Mouse (Mus musculus) G1E (cell line): ENCODE measurements at regions not wholly inside any gene's neighbourhood (a gene's known extent, or its start where the extent isn't known, plus 50 kb on each side); places are given as distances from the start of the nearest gene placed in this dataset.

ENCODE experiments used
- ATAC-seq: 2 replicates; pipeline ENCODE4 v1.8.0; 2016; ENCODE audit warnings: mild to moderate bottlenecking; ENCODE audit not compliant: insufficient number of reproducible peaks, poor library complexity, low FRiP score, severe bottlenecking; ENCODE audit errors: extremely low read depth
- DNase-seq: peaks from one replicate; pipeline ENCODE4 v3.0.0; 2012; ENCODE audit warnings: low spot score
- H3K27me3 ChIP-seq: 2 replicates; pipeline ENCODE4 v1.6.1; 2012; ENCODE audit warnings: mild to moderate bottlenecking, low read length, inconsistent platforms; ENCODE audit not compliant: insufficient read depth
- H3K36me3 ChIP-seq: replicated peaks from 2 replicates; pipeline ENCODE3; 2012; ENCODE audit warnings: mild to moderate bottlenecking, inconsistent platforms
- H3K4me1 ChIP-seq: 2 replicates; pipeline ENCODE4 v1.6.1; 2012; ENCODE audit warnings: low read depth, low read length, inconsistent platforms, mixed read lengths; ENCODE audit not compliant: insufficient read depth
- H3K4me3 ChIP-seq: 2 replicates; pipeline ENCODE4 v1.5.1; 2012; ENCODE audit warnings: low read depth, mild to moderate bottlenecking, inconsistent platforms, low read length, moderate library complexity, mixed read lengths
- H3K9me3 ChIP-seq: replicated peaks from 2 replicates; pipeline ENCODE4 v1.6.1; 2012; ENCODE audit warnings: inconsistent platforms
- CTCF ChIP-seq: IDR thresholded peaks from 2 replicates; pipeline ENCODE4 v1.5.1; 2012; ENCODE audit warnings: low read depth, low read length, inconsistent platforms, mixed read lengths
- GATA1 ChIP-seq: IDR thresholded peaks from 2 replicates; pipeline ENCODE4 v1.6.1; 2012; ENCODE audit warnings: borderline replicate concordance, low read length, inconsistent platforms, mixed read lengths
- GATA2 ChIP-seq: IDR thresholded peaks from 2 replicates; pipeline ENCODE4 v1.6.1; 2012; ENCODE audit warnings: low read depth, low read length, inconsistent platforms, borderline replicate concordance
- POLR2AphosphoS5 ChIP-seq: IDR thresholded peaks from 2 replicates; pipeline ENCODE4 v1.6.1; 2012; ENCODE audit warnings: low read depth, low read length, inconsistent platforms; ENCODE audit not compliant: insufficient replicate concordance
- TAL1 ChIP-seq: conservative IDR thresholded peaks from 2 replicates; pipeline ENCODE4 v1.6.1; 2012; ENCODE audit warnings: low read depth, low read length, inconsistent platforms, mixed read lengths

DNA sequence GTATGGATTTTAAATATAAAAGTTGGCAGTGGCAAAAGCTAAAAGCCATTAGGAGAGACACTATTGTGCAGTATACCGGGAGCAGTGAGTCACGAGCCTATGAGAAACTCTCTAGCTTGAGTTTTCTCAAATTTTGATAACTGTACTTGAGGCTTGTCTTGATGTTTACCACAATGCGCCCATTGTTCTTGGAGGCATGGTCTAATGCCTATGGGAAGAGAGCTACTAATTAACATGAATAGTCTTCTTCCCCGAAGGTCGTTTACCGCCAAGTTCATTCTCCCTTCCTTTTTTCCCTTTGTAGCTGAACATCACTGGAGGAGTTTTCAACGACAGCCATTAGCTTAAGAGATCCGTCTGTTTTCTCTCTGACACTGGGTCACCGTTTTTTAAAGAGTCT lies 153.2 kb upstream of the Prox1 start:
- H3K27me3 ChIP-seq, result no peaks in the 10 kb centered on the region

GRCm38 (mm10) chr1:190316175-190316574 lies 145.7 kb upstream of the Prox1 start:
- H3K36me3 ChIP-seq, result no peaks in the 10 kb centered on the region
- ATAC-seq, result no peak
- no peaks in the 10 kb centered on the region for H3K27me3 ChIP-seq
- H3K4me1 ChIP-seq, result no peaks in the 10 kb centered on the region
- no peak for DNase-seq
- peaks cover 71% of the 10 kb centered on the region for H3K9me3 ChIP-seq
- TF ChIP-seq POLR2AphosphoS5, result no peak
- no peak overlapping the region for H3K4me3 ChIP-seq

More for the DNA sequence above, 153.2 kb upstream of the Prox1 start:
- Histone ChIP-seq H3K4me3 (no peak overlapping the region), H3K9me3 (peaks cover 61% of the 10 kb centered on the region), H3K36me3 (no peaks in the 10 kb centered on the region), H3K4me1 (no peaks in the 10 kb centered on the region)
- ATAC-seq (no peak), DNase-seq (no peak)
- TF ChIP-seq CTCF, result no peak
- TF ChIP-seq GATA2, result no peak
- no peak for TF ChIP-seq POLR2AphosphoS5
- TF ChIP-seq TAL1, result no peak
- TF ChIP-seq GATA1, result no peak

DNA sequence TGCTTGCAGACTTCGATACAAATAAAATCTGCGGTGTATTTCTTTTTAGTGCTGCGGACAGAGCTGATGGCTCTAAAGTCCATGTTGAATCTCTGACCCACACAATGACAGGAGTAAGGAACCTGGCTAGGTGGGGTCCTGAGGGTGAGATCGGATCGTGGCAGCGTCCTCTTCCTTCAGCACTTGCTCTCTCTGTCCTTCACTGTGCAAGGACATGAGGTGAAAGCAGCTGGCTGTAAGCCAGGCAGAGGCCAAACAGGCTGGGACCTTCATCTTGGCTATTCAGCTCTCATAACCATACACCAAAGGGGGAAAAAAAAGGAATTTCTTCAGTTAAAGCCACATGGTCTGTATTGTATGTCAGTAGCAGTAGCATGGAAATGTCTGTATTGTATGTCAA lies 139.3 kb upstream of the Prox1 start:
- Histone ChIP-seq H3K4me3 (no peak overlapping the region), H3K4me1 (no peaks in the 10 kb centered on the region), H3K36me3 (no peaks in the 10 kb centered on the region), H3K9me3 (peaks cover 74% of the 10 kb centered on the region), H3K27me3 (no peaks in the 10 kb centered on the region)
- no peak for TF ChIP-seq GATA1
- TF ChIP-seq GATA2, result no peak
- TF ChIP-seq TAL1, result no peak
- no peak for TF ChIP-seq CTCF
- TF ChIP-seq POLR2AphosphoS5, result no peak
- ATAC-seq (no peak), DNase-seq (no peak)

DNA sequence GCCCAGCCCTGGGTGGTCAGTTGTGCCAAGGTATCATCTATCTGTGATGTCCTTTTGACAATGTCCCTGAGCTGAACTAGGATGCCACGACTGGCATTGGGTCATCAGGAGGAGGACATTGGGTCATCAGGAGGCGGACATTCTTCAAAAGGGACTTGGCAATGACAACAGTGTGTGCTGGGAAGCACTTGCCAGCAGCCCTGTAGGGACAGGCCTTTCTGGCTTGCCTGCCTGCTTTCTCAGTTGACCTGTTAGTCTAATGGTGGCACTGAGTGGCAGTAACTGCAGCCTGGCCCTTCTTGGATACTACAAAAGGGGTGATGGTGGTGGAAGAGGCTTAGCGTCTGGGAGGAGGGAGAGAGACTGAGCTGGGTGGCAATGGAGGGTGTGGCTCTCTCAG lies 137.2 kb upstream of the Prox1 start:
- Histone ChIP-seq H3K36me3 (no peaks in the 10 kb centered on the region), H3K4me1 (no peaks in the 10 kb centered on the region), H3K9me3 (peaks cover 65% of the 10 kb centered on the region), H3K27me3 (no peaks in the 10 kb centered on the region), H3K4me3 (no peak overlapping the region)
- TF ChIP-seq GATA2 (no peak), POLR2AphosphoS5 (no peak), GATA1 (no peak), TAL1 (no peak), CTCF (no peak)
- no peak for ATAC-seq
- no peak for DNase-seq

DNA sequence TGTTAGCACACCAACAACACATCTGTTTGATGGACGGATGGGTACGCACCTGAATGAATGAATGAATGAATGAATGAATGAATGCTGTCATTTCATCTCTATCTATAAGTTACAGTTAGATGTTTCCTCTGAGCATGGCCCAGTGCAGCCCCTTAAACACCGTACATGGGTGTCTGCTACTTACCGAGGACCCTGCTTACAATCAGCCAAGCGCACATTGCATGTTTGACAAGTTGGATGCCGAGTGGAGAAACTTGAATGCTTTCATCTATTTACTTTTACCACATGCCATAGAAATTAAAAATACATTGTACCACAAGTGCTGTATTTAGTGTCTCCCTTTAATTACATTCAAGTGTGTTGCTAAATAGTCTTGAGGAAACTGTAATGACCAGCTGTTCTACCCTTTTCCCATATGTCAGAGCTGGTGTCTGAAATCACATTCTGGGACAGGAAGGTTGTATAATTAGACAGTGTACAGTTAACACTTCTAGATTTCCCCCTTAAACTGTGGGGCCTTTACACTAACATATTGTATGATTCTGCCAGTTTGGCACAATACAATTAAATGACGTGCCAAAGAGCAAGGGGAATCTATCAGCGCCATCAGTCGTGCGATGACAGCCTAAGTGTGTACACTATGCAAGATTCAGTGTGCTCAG lies 127.3 kb upstream of the Prox1 start:
- no peaks in the 10 kb centered on the region for H3K27me3 ChIP-seq
- H3K36me3 ChIP-seq, result no peaks in the 10 kb centered on the region
- no peak overlapping the region for H3K4me3 ChIP-seq
- no peak for DNase-seq
- no peaks in the 10 kb centered on the region for H3K4me1 ChIP-seq
- H3K9me3 ChIP-seq, result peaks cover 61% of the 10 kb centered on the region
- TF ChIP-seq POLR2AphosphoS5 (no peak), GATA2 (no peak), TAL1 (no peak), CTCF (no peak), GATA1 (no peak)
- ATAC-seq, result no peak

DNA sequence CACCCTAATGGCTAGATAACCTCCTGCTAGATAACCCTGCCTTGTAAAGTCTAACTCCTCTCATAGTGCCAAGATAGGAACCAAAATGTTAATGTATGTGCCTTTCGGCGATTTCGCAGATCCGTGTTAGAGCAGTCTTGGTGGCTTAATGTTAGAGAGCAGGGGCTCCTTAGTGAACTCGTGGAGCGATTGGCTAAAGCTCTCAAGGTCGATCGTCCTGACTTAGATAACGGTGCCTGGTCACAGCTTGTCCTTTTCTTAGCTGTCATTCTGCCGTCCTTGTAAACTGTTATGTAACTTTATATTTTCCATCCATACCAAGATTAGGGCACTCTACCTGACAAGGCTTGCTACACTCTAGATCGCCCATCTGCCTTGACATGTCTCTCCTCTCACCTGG lies 119.5 kb upstream of the Prox1 start:
- ATAC-seq, result no peak
- no peaks in the 10 kb centered on the region for H3K27me3 ChIP-seq

More for the DNA sequence above, 119.5 kb upstream of the Prox1 start:
- Histone ChIP-seq H3K4me3 (no peak overlapping the region), H3K9me3 (peaks cover 74% of the 10 kb centered on the region), H3K36me3 (no peaks in the 10 kb centered on the region), H3K4me1 (no peaks in the 10 kb centered on the region)
- TF ChIP-seq TAL1, result no peak
- TF ChIP-seq GATA2, result no peak
- no peak for TF ChIP-seq POLR2AphosphoS5
- no peak for TF ChIP-seq CTCF
- TF ChIP-seq GATA1, result no peak
- DNase-seq, result no peak
